Mouse (Mus musculus): ENCODE measurements around the gene Tmem240. TPM values are rescaled to one million over a fixed set of nuclear protein-coding genes. Genes with fewer than 3 reads are reported as not detected.
"Not testable (repeated sequence)": the region's sequence is repeated elsewhere in the genome, so short reads cannot be mapped to it uniquely, and the experiment has no call there.

Tmem240 gene
- polyA plus RNA-seq, 1 experiment = 1.5 TPM

- no peak overlapping the region for H3K27ac ChIP-seq (ENCODE audit: control insufficient read depth, insufficient read depth, low read depth, low read length)
- H3K4me1 ChIP-seq (ENCODE audit: control insufficient read depth, insufficient read depth, low read length) = peaks cover 18% of the 10 kb centered on the region
- H3K27me3 ChIP-seq (ENCODE audit: control insufficient read depth, insufficient read depth, low read length) = no peaks in the 10 kb centered on the region
- no peaks in the 10 kb centered on the region for H3K36me3 ChIP-seq (ENCODE audit: control insufficient read depth, insufficient read depth, low read length)
- no peak overlapping the region for H3K4me3 ChIP-seq (ENCODE audit: control insufficient read depth, low read depth, low read length)
- no peak for TF ChIP-seq POLR2A (IDR thresholded peaks at IDR 0.05; ENCODE audit: control insufficient read depth, low read depth, low read length)
These were observed 3.7 kb downstream of the Tmem240 start for GRCm38 (mm10) chr4:155738262-155738661.

- H3K4me3 ChIP-seq (ENCODE audit: control insufficient read depth, low read depth, low read length) = peak overlapping the region; percentile 53
- no peak overlapping the region for H3K27ac ChIP-seq (ENCODE audit: control insufficient read depth, insufficient read depth, low read depth, low read length)
- no peaks in the 10 kb centered on the region for H3K36me3 ChIP-seq (ENCODE audit: control insufficient read depth, insufficient read depth, low read length)
- peaks cover 16% of the 10 kb centered on the region for H3K4me1 ChIP-seq (ENCODE audit: control insufficient read depth, insufficient read depth, low read length)
- TF ChIP-seq CTCF (IDR thresholded peaks at IDR 0.05; ENCODE audit: control insufficient read depth, insufficient read depth, insufficient replicate concordance, low read depth, low read length) = no peak
- no peak for TF ChIP-seq POLR2A (IDR thresholded peaks at IDR 0.05; ENCODE audit: control insufficient read depth, low read depth, low read length)
- H3K27me3 ChIP-seq (ENCODE audit: control insufficient read depth, insufficient read depth, low read length) = no peaks in the 10 kb centered on the region
These were observed 4.6 kb downstream of the Tmem240 start for GRCm38 (mm10) chr4:155739152-155739551.

- Histone ChIP-seq H3K4me1 (ENCODE audit: control insufficient read depth, insufficient read depth, low read length) (peaks cover 13% of the 10 kb centered on the region), H3K27me3 (ENCODE audit: control insufficient read depth, insufficient read depth, low read length) (no peaks in the 10 kb centered on the region), H3K4me3 (ENCODE audit: control insufficient read depth, low read depth, low read length) (peak overlapping the region; percentile 53), H3K36me3 (ENCODE audit: control insufficient read depth, insufficient read depth, low read length) (no peaks in the 10 kb centered on the region), H3K27ac (ENCODE audit: control insufficient read depth, insufficient read depth, low read depth, low read length) (no peak overlapping the region)
- no peak for TF ChIP-seq POLR2A (IDR thresholded peaks at IDR 0.05; ENCODE audit: control insufficient read depth, low read depth, low read length)
- no peak for TF ChIP-seq CTCF (IDR thresholded peaks at IDR 0.05; ENCODE audit: control insufficient read depth, insufficient read depth, insufficient replicate concordance, low read depth, low read length)
These were observed 5.4 kb downstream of the Tmem240 start for GRCm38 (mm10) chr4:155739741-155740636.

- H3K4me3 ChIP-seq (ENCODE audit: control insufficient read depth, low read depth, low read length); H3K27me3 ChIP-seq (ENCODE audit: control insufficient read depth, insufficient read depth, low read length); H3K27ac ChIP-seq (ENCODE audit: control insufficient read depth, insufficient read depth, low read depth, low read length); H3K36me3 ChIP-seq (ENCODE audit: control insufficient read depth, insufficient read depth, low read length); H3K4me1 ChIP-seq (ENCODE audit: control insufficient read depth, insufficient read depth, low read length): not testable (repeated sequence)
These were observed 6.1 kb downstream of the Tmem240 start for GRCm38 (mm10) chr4:155740681-155741080.

GRCm38 (mm10) chr4:155742684-155743083 lies 8.1 kb downstream of the Tmem240 start:
- peaks cover 5% of the 10 kb centered on the region for H3K4me1 ChIP-seq (ENCODE audit: control insufficient read depth, insufficient read depth, low read length)
- no peak overlapping the region for H3K27ac ChIP-seq (ENCODE audit: control insufficient read depth, insufficient read depth, low read depth, low read length)
- H3K36me3 ChIP-seq (ENCODE audit: control insufficient read depth, insufficient read depth, low read length) = no peaks in the 10 kb centered on the region
- no peaks in the 10 kb centered on the region for H3K27me3 ChIP-seq (ENCODE audit: control insufficient read depth, insufficient read depth, low read length)
- TF ChIP-seq CTCF (IDR thresholded peaks at IDR 0.05; ENCODE audit: control insufficient read depth, insufficient read depth, insufficient replicate concordance, low read depth, low read length) = no peak
- TF ChIP-seq POLR2A (IDR thresholded peaks at IDR 0.05; ENCODE audit: control insufficient read depth, low read depth, low read length) = no peak
- H3K4me3 ChIP-seq (ENCODE audit: control insufficient read depth, low read depth, low read length) = no peak overlapping the region

GRCm38 (mm10) chr4:155744474-155744873 lies 9.9 kb downstream of the Tmem240 start:
- Histone ChIP-seq H3K36me3 (ENCODE audit: control insufficient read depth, insufficient read depth, low read length) (no peaks in the 10 kb centered on the region), H3K27ac (ENCODE audit: control insufficient read depth, insufficient read depth, low read depth, low read length) (no peak overlapping the region), H3K4me1 (ENCODE audit: control insufficient read depth, insufficient read depth, low read length) (peaks cover 5% of the 10 kb centered on the region), H3K27me3 (ENCODE audit: control insufficient read depth, insufficient read depth, low read length) (no peaks in the 10 kb centered on the region), H3K4me3 (ENCODE audit: control insufficient read depth, low read depth, low read length) (no peak overlapping the region)
- no peak for TF ChIP-seq POLR2A (IDR thresholded peaks at IDR 0.05; ENCODE audit: control insufficient read depth, low read depth, low read length)
- no peak for TF ChIP-seq CTCF (IDR thresholded peaks at IDR 0.05; ENCODE audit: control insufficient read depth, insufficient read depth, insufficient replicate concordance, low read depth, low read length)

GRCm38 (mm10) chr4:155745136-155745535 lies 10.5 kb downstream of the Tmem240 start:
- Histone ChIP-seq H3K4me1 (ENCODE audit: control insufficient read depth, insufficient read depth, low read length) (peaks cover 2% of the 10 kb centered on the region; the same call in 1 of the 2 replicates), H3K36me3 (ENCODE audit: control insufficient read depth, insufficient read depth, low read length) (no peaks in the 10 kb centered on the region), H3K4me3 (ENCODE audit: control insufficient read depth, low read depth, low read length) (no peak overlapping the region), H3K27ac (ENCODE audit: control insufficient read depth, insufficient read depth, low read depth, low read length) (no peak overlapping the region), H3K27me3 (ENCODE audit: control insufficient read depth, insufficient read depth, low read length) (no peaks in the 10 kb centered on the region)
- TF ChIP-seq POLR2A (IDR thresholded peaks at IDR 0.05; ENCODE audit: control insufficient read depth, low read depth, low read length) = no peak
- TF ChIP-seq CTCF (IDR thresholded peaks at IDR 0.05; ENCODE audit: control insufficient read depth, insufficient read depth, insufficient replicate concordance, low read depth, low read length) = no peak
